Mouse (Mus musculus) c-Kit-positive CD71-negative TER-119-negative erythroid progenitor cells, embryonic 14.5 days (primary cell): ENCODE measurements at regions not wholly inside any gene's neighbourhood (a gene's known extent, or its start where the extent isn't known, plus 50 kb on each side); places are given as distances from the start of the nearest gene placed in this dataset.

ENCODE experiments used
- DNase-seq: peaks from one replicate; pipeline ENCODE4 v3.0.0-alpha.2; 2013; ENCODE audit warnings: low read depth

DNA sequence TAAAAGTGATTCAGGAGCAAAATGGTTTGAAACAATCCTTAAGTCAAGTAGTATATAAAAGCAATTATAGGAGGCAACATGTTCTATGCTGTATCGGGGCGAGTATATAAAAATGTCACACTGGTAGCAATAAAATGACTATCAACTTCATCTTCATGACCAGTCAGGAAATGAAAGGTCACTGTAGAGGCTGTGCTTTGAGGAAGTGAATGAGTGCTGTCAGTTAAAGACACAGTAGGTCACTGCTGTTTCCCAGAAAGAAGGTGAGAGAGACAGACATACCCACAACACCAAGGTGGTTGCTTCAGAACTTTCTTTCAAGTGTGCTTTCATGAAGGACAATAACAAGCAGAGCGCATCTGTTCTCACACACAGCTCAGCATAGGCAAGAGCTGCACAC lies 292.4 kb downstream of the Cd47 start:
- DNase-seq = no peak

DNA sequence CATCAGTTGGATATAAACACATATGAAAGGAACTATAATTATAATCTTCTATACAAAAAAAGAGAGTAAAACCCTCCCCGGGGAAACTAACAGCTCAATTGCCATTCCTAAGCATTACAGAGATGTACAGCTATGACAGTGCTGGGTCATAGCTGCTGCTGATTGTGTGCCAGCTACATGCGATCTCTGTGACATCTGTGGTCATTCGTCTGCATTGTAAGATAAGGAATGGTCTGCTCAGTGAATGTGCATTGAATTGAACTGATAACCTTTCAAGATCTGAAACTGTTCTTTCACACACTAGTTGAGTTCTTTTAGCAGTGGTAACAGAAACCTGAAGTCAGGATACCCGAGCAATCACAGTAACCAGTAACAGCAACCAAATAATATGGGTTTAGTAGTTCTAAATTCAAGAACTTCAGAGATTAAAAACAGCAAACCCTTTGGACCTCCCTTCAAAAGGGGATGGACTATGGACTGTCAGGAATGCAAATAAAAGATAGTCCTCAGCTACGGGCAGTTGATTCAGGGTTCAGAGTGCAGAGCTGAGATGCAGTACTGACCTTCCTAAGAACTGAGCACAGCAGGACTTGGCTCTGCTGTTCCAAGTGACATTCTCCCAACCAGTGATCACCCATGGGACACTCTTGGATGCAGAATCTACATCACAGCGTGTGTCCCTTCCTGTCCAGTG lies 295.7 kb downstream of the Cd47 start:
- DNase-seq = peak; percentile 20

DNA sequence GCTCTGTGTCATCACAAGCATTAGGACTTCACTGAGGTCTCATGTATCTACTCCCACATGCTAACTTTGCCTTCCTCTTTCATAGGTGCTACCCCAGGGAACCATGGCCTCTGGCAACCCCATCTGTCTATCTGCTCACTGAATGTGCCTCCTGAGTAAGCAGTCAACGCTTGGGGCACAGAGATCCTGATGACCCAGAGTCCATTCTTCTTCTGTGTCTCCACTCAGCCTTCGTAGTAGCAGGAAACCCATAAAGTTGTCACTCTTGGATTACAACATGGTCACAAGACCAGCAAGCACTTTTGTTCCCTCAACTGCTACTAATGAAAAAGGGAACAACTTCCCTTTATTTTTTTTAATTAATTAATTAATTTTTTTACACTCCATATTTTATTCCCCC lies 296.2 kb downstream of the Cd47 start:
- DNase-seq = no peak

DNA sequence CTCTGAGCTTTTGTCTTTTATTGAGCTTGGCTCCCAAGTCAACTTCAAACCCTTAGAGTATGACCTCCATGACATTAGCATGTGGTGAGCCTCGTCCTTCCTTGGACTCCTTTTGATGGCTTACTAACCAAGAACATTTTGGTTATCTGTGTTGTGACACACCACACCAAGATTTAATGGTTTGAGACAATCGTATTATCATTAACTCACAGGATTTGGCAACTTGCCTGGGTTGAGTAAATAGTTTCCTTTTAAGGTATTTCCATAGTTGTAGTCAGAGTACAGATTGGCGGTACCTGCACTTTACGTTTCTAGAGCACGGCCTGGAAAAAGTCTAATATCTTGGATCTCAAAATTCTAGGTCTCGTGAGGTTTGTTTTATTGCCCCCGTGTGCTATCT lies 303.0 kb downstream of the Cd47 start:
- no peak for DNase-seq

DNA sequence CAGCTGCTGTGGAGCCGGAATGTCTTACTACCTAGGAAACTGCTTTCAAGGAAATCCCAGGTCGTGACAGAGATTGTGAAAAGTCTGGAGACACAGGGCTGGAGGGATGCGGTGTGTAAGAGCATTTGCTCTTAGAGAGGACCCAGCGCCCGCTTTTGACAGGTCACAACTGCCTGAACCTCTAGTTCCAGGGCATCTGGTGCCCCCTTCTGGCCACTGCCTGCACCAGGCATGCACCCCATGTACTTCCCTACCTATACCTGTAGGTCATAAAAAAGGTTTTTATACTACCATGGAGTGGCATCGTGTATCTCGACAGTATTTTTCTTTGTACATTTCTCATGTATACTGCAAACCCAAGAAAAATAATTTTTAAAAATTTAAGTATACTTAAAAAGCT lies 314.0 kb downstream of the Bbx start:
- no peak for DNase-seq

DNA sequence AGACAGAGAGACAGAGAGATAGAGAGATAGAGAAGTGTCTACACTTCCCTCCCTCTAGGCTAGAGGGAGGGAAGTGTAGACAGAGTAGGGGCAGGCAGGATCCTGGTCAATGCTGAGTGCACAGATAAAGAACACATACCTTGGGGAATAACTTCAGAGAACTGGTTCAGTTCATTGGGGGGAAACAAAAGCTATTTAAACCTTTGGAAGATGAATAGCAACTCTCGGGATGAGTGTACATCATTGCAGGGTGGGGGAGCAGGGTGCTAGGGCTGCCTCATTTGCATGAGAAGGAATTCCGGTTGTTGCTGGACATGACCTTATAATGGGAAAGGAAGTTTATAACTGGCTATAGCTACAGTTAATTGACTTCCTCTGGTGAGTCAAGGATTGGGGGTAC lies 309.7 kb downstream of the Bbx start:
- no peak for DNase-seq

DNA sequence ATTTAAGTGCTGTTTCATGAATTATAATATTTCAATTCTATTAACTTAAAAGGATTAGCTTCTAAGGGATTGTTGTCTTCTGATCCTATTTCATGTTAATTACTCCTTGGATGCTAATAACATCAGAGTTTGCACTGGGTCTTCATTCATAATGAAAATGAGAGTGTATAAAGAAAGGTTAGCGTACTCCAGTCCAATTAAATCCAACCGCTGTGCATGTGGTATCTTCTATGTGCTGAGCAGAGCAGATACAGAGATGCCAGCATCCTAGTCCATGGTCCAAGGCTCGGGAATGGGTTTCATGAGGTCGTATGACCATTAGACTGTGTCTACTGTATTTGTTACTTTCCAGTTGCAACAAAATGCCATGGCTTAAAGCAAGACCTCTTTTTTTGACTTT lies 307.5 kb downstream of the Bbx start:
- DNase-seq = no peak

DNA sequence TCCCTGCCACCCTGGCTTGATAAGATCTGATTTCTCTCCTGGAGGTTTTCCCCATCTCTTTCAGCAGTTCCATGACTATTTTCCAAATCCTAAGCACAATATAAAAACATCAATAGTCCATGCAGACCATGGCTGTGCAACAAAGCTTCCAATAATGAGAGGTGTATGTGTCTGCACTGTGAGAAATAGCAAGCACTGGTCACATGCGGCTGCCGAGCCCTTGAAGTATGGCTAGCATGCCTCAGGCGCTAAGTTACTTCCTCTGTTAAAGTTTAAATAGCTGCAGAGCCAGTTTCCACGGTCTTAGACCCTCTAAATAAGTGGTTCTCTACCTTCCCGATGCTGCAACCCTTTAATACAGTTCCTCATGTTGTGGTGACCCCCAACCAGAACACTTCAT lies 306.6 kb downstream of the Bbx start:
- no peak for DNase-seq

DNA sequence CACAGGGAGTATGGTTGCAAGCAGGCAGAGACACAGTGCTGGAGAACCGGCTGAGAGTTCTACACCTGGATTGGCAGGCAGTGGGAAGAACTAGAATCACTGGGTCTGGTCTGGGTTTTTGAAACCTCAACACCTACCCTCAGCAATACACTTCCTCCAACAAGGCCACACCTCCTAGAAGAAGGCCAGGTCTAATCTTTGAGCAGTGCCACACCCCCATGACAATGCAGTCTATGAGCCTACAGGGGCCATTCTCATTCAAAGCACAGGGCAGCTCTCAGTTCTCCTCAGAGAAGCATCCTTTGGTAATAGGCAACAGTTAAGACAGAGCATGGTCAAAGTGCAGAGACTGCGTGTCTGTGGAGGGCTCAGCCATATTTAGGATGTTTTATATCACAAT lies 300.8 kb downstream of the Bbx start:
- no peak for DNase-seq
